20 mouse cellular contexts compared by ENCODE assay signal in the genomic region with DNA sequence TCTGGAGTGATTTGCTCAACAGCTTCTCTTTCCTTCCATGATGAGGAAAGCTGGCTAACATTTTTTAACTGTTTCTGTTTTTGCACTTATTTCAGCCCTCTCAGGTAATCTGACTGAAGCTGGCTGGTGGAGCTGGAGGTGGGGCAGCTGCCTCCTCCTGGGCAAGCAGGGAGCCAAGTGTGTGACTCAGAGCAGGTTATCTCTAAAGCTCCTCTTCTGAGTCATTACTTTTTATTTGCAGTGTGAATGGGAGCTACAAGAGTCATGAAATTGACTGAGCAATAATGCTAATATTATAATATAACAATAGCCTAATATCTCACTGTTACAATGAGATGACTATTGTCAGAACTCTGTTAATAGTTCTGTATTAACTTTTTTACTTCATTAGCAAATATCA. TPM values are rescaled to one million over a fixed set of nuclear protein-coding genes. Genes with fewer than 3 reads are reported as not detected.
"Had no signal": no experiment of that assay in that cellular context is flagged by ENCODE, and none has a peak within 500 bp of the region (broad histone marks: within the 10 kb centered on the region; RNA-seq: fewer than 3 reads in every experiment).

No protein-coding gene starts in this region.

- DNase-seq: kidney, postnatal 10 days; kidney, postnatal 4 days; lung, embryonic 14.5 days; lung, postnatal 14 days; right cerebral cortex, adult 18-20 months; thymus, postnatal 36 days had no signal

- H3K4me3 ChIP-seq: layer of hippocampus, adult 2 months; limb, embryonic 10.5 days; liver, embryonic 15.5 days; megakaryocyte, embryonic 14.5 days; midbrain, embryonic 15.5 days; neural tube, embryonic 13.5 days had no signal

- H3K4me2 ChIP-seq: liver, embryonic 11.5 days; liver, embryonic 15.5 days; lung, embryonic 14.5 days; midbrain, embryonic 11.5 days; midbrain, embryonic 15.5 days; neural tube, embryonic 13.5 days had no signal

- H3K36me3 ChIP-seq: limb, embryonic 10.5 days; liver, embryonic 15.5 days; midbrain, embryonic 15.5 days; neural tube, embryonic 13.5 days had no signal

- ATAC-seq: midbrain, embryonic 15.5 days had no signal

- H3K9me3 ChIP-seq: limb, embryonic 10.5 days; liver, embryonic 15.5 days; midbrain, embryonic 15.5 days; neural tube, embryonic 13.5 days had no signal

- H3K27ac ChIP-seq: layer of hippocampus, adult 2 months; limb, embryonic 10.5 days; liver, embryonic 15.5 days; macrophage; midbrain, embryonic 15.5 days; neural tube, embryonic 13.5 days had no signal

- H3K4me1 ChIP-seq: limb, embryonic 10.5 days; liver, embryonic 15.5 days had no signal

- H3K27me3 ChIP-seq: liver, embryonic 15.5 days; megakaryocyte, embryonic 14.5 days; midbrain, embryonic 15.5 days; neural tube, embryonic 13.5 days had no signal

- H3K9ac ChIP-seq: liver, embryonic 15.5 days; lung, embryonic 14.5 days; midbrain, embryonic 15.5 days; neural tube, embryonic 13.5 days had no signal

RNA-seq across cellular contexts. Expression of a gene that starts 36.9 kb away (rescaled TPM):
- total RNA-seq: layer of hippocampus, adult 2 months; layer of hippocampus, postnatal 10 days had no signal
- polyA plus RNA-seq: kidney, embryonic 14.5 days; limb, embryonic 10.5 days; limb, embryonic 14.5 days; liver, embryonic 11.5 days; liver, embryonic 15.5 days; lung, embryonic 14.5 days; macrophage; midbrain, embryonic 11.5 days; midbrain, embryonic 15.5 days; neural tube, embryonic 13.5 days; stomach, embryonic 14.5 days; thymus, postnatal 0 days had no signal
